Mouse (Mus musculus): Measurements from ENCODE around the gene Med4. TPM values are rescaled to one million over a fixed set of nuclear protein-coding genes. Genes with fewer than 3 reads are reported as not detected.

Med4 gene
- polyA plus RNA-seq (2012; rRNA removed): 33.1 and 34.6 TPM in 2 replicates

GRCm38 (mm10) chr14:73509765-73510423 is at the start of gene Med4:
Gene Med4, plus strand, starts transcription at chr14:73510025.
- H3K4me3 ChIP-seq (ENCODE audit: insufficient read depth, low read length): peak within 1 kb of the TSS; percentile 58

GRCm38 (mm10) chr14:73460514-73461134 is 49.2 kb upstream of the Med4 start:
- no peak overlapping the region for H3K27ac ChIP-seq (ENCODE audit: insufficient read depth, low read length)
- TF ChIP-seq CTCF (IDR thresholded peaks at IDR 0.05; ENCODE audit: extremely low read depth, insufficient read depth, low read length) (no peak), POLR2A (IDR thresholded peaks at IDR 0.05; ENCODE audit: extremely low read depth, insufficient read depth, low read length) (no peak)
- no peak overlapping the region for H3K4me3 ChIP-seq (ENCODE audit: insufficient read depth, low read length)
- no peaks in the 10 kb centered on the region for H3K4me1 ChIP-seq (ENCODE audit: control insufficient read depth, insufficient read depth, low read length)

More at GRCm38 (mm10) chr14:73509765-73510423, at the start of gene Med4:
- H3K4me1 ChIP-seq (ENCODE audit: control insufficient read depth, insufficient read depth, low read length): peaks cover 4% of the 10 kb centered on the region; the same call in 1 of the 2 replicates
- peak; percentile 64; the same call in 1 of the 2 replicates for TF ChIP-seq POLR2A (IDR thresholded peaks at IDR 0.05; ENCODE audit: extremely low read depth, insufficient read depth, low read length)
- TF ChIP-seq CTCF (IDR thresholded peaks at IDR 0.05; ENCODE audit: extremely low read depth, insufficient read depth, low read length): peak; percentile 100
- no peak within 1 kb of the TSS for H3K27ac ChIP-seq (ENCODE audit: insufficient read depth, low read length)

- H3K4me3 ChIP-seq (ENCODE audit: insufficient read depth, low read length): no peak overlapping the region
- no peak overlapping the region for H3K27ac ChIP-seq (ENCODE audit: insufficient read depth, low read length)
- H3K4me1 ChIP-seq (ENCODE audit: control insufficient read depth, insufficient read depth, low read length): no peaks in the 10 kb centered on the region
- TF ChIP-seq POLR2A (IDR thresholded peaks at IDR 0.05; ENCODE audit: extremely low read depth, insufficient read depth, low read length): no peak
- TF ChIP-seq CTCF (IDR thresholded peaks at IDR 0.05; ENCODE audit: extremely low read depth, insufficient read depth, low read length): no peak
These were observed 47.6 kb upstream of the Med4 start for GRCm38 (mm10) chr14:73462211-73462610.

DNA sequence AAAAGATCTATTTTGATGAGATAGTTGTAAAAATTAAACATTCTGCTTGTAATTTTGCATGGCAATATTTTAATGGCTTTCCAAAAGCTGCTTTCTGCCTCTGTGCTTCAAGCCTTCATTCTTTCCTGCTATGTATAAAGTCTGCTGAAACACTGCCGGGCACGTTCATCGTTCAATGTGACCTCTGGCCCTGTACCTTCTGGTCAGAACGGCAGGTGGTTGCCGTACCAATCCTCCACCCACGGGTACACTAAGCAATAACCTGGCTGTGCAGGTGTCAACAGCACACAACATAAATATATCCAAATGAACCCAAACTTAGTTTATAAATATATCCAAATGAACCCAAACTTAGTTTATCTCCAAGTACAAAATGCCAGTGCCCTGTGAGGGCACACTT is 42.1 kb upstream of the Med4 start:
- Histone ChIP-seq H3K4me3 (ENCODE audit: insufficient read depth, low read length) (no peak overlapping the region), H3K27ac (ENCODE audit: insufficient read depth, low read length) (no peak overlapping the region), H3K4me1 (ENCODE audit: control insufficient read depth, insufficient read depth, low read length) (peaks cover 1% of the 10 kb centered on the region; the same call in 1 of the 2 replicates)
- no peak for TF ChIP-seq CTCF (IDR thresholded peaks at IDR 0.05; ENCODE audit: extremely low read depth, insufficient read depth, low read length)
- TF ChIP-seq POLR2A (IDR thresholded peaks at IDR 0.05; ENCODE audit: extremely low read depth, insufficient read depth, low read length): no peak

- Histone ChIP-seq H3K4me1 (ENCODE audit: control insufficient read depth, insufficient read depth, low read length) (peaks cover 4% of the 10 kb centered on the region; the same call in 1 of the 2 replicates), H3K27ac (ENCODE audit: insufficient read depth, low read length) (no peak overlapping the region), H3K4me3 (ENCODE audit: insufficient read depth, low read length) (no peak overlapping the region)
- TF ChIP-seq CTCF (IDR thresholded peaks at IDR 0.05; ENCODE audit: extremely low read depth, insufficient read depth, low read length): no peak
- no peak for TF ChIP-seq POLR2A (IDR thresholded peaks at IDR 0.05; ENCODE audit: extremely low read depth, insufficient read depth, low read length)
These were observed 40.3 kb upstream of the Med4 start for GRCm38 (mm10) chr14:73469506-73469905.

DNA sequence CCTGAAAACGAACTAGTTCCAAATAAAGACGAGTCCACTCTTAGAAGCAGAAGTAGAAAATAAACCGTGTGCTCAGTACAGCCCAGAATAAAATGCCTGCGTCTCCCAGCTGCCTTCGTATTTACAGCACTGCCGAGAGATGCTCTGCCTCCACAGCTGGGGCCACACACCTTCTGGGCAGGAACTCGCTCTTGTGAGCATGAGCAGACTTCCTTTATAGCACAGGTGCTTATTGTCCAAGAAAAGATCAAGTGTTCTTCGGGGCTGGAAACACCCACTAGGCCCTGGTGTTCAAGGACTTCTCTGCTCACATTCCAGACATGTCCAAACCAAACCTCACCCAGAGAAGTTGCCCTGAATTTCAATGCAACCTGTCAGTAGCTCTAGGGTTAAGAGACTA is 39.2 kb upstream of the Med4 start:
- TF ChIP-seq POLR2A (IDR thresholded peaks at IDR 0.05; ENCODE audit: extremely low read depth, insufficient read depth, low read length): no peak
- TF ChIP-seq CTCF (IDR thresholded peaks at IDR 0.05; ENCODE audit: extremely low read depth, insufficient read depth, low read length): no peak
- H3K4me1 ChIP-seq (ENCODE audit: control insufficient read depth, insufficient read depth, low read length): peaks cover 4% of the 10 kb centered on the region
- H3K27ac ChIP-seq (ENCODE audit: insufficient read depth, low read length): 0 out of 2 replicates have a peak overlapping the region, but pooled peaks have one; percentile 28
- H3K4me3 ChIP-seq (ENCODE audit: insufficient read depth, low read length): no peak overlapping the region

- TF ChIP-seq CTCF (IDR thresholded peaks at IDR 0.05; ENCODE audit: extremely low read depth, insufficient read depth, low read length) (no peak), POLR2A (IDR thresholded peaks at IDR 0.05; ENCODE audit: extremely low read depth, insufficient read depth, low read length) (no peak)
- no peak overlapping the region for H3K4me3 ChIP-seq (ENCODE audit: insufficient read depth, low read length)
These were observed 37.6 kb upstream of the Med4 start for GRCm38 (mm10) chr14:73472205-73472604.

GRCm38 (mm10) chr14:73473670-73474460 is 36.0 kb upstream of the Med4 start:
- H3K4me1 ChIP-seq (ENCODE audit: control insufficient read depth, insufficient read depth, low read length): peaks cover 6% of the 10 kb centered on the region
- no peak overlapping the region for H3K4me3 ChIP-seq (ENCODE audit: insufficient read depth, low read length)
- TF ChIP-seq POLR2A (IDR thresholded peaks at IDR 0.05; ENCODE audit: extremely low read depth, insufficient read depth, low read length) (no peak), CTCF (IDR thresholded peaks at IDR 0.05; ENCODE audit: extremely low read depth, insufficient read depth, low read length) (no peak)
- H3K27ac ChIP-seq (ENCODE audit: insufficient read depth, low read length): no peak overlapping the region

More at GRCm38 (mm10) chr14:73472205-73472604, 37.6 kb upstream of the Med4 start:
- Histone ChIP-seq H3K4me1 (ENCODE audit: control insufficient read depth, insufficient read depth, low read length) (peaks cover 6% of the 10 kb centered on the region), H3K27ac (ENCODE audit: insufficient read depth, low read length) (no peak overlapping the region)

DNA sequence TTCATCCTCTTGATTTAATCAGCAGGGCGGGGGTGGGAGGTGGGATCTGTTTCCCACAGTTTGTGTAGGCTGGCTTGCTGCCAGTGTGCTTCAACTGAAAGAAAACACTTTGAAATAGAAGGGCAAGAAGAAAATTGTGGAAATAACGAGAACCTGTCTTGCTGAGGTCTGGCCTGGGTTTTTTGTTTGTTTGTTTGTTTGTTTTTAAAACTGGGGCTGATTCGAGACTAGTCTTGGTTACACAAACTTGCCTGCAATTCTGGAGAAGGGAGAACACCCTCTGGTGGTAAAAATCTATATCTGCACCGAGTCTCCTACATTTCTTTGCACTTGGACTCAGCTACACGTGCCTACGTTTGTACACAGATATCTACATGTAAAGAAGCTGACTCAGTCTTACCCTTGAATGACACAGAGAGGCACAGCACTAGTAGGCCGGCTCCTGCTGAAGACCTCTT is 35.2 kb upstream of the Med4 start:
- Histone ChIP-seq H3K4me1 (ENCODE audit: control insufficient read depth, insufficient read depth, low read length) (peaks cover 5% of the 10 kb centered on the region; the same call in 1 of the 2 replicates), H3K4me3 (ENCODE audit: insufficient read depth, low read length) (no peak overlapping the region), H3K27ac (ENCODE audit: insufficient read depth, low read length) (no peak overlapping the region)
- TF ChIP-seq CTCF (IDR thresholded peaks at IDR 0.05; ENCODE audit: extremely low read depth, insufficient read depth, low read length) (peak; percentile 32; the same call in 1 of the 2 replicates), POLR2A (IDR thresholded peaks at IDR 0.05; ENCODE audit: extremely low read depth, insufficient read depth, low read length) (no peak)

Data from cortical plate, adult 2 months (tissue).